Mouse (Mus musculus): ENCODE results near the gene Trim41.

The Trim41 gene

DNA sequence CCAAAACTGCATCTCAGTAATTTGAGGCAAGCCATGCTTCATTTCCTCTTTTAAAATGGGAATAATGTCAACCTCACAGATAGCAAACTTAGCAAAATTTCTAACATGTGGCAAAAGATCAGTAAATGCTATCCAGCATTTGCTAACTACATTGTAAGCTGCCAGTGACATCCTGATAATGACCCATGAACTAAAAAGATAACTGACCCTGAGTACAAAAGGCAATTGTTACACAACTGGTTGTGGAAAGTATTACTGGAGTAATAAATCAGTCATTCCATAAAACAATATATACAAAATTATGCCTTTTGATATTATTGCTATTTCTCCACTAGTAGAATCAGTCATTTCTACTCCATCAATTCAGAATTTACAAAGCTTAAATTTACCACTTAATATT is 3.4 kb downstream of the Trim41 start:
- H3K27me3 ChIP-seq (ENCODE audit: control insufficient read depth, insufficient read depth, low read length, poor library complexity, severe bottlenecking), result no peaks in the 10 kb centered on the region
- peaks cover 1% of the 10 kb centered on the region; the same call in 1 of the 2 replicates for H3K36me3 ChIP-seq (ENCODE audit: control insufficient read depth, insufficient read depth, low read length, poor library complexity, severe bottlenecking)
- no peak for DNase-seq (ENCODE audit: low read depth, low spot score)

DNA sequence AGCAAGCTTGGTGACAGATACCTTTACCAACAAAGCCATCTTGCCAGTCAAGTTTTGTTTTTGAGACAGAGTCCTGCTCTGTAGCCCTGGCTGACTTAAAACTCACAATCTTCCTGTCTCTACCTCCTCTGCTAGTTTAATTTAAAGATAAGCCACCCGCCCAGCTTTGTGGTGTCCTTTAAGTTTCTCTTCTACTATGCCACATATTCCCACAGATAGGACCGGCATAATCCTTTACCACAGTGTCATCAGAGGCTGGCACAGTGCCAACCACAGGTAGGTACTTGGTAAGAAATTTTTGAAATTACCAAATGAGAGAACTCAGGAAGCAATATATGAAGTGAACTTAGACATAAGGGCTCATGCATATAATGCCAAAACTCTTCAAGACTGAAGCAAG is 7.0 kb downstream of the Trim41 start:
- no peak for DNase-seq (ENCODE audit: low read depth, low spot score)
- Histone ChIP-seq H3K27me3 (ENCODE audit: control insufficient read depth, insufficient read depth, low read length, poor library complexity, severe bottlenecking) (no peaks in the 10 kb centered on the region), H3K36me3 (ENCODE audit: control insufficient read depth, insufficient read depth, low read length, poor library complexity, severe bottlenecking) (peaks cover 17% of the 10 kb centered on the region)

DNA sequence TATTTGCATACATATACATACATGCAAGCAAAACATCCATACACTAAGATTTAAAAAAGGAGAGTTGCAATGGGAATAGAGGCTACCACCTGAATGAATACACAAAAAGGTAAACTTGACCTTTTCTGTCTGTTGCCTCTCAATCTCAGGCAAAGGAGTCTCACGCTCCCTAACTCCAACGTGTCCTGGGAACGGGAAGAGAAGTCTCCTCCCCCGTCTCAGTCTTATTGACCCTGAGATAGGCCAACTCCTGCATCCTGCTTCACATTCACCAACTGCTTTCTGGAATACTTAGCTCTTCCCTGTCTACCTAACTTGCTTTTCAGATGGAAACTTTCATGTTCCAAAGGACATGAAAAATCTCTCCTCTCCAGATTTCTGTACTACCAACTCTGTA is 7.7 kb downstream of the Trim41 start:
- no peak for DNase-seq (ENCODE audit: low read depth, low spot score)
- peaks cover 21% of the 10 kb centered on the region for H3K36me3 ChIP-seq (ENCODE audit: control insufficient read depth, insufficient read depth, low read length, poor library complexity, severe bottlenecking)
- no peaks in the 10 kb centered on the region for H3K27me3 ChIP-seq (ENCODE audit: control insufficient read depth, insufficient read depth, low read length, poor library complexity, severe bottlenecking)

DNA sequence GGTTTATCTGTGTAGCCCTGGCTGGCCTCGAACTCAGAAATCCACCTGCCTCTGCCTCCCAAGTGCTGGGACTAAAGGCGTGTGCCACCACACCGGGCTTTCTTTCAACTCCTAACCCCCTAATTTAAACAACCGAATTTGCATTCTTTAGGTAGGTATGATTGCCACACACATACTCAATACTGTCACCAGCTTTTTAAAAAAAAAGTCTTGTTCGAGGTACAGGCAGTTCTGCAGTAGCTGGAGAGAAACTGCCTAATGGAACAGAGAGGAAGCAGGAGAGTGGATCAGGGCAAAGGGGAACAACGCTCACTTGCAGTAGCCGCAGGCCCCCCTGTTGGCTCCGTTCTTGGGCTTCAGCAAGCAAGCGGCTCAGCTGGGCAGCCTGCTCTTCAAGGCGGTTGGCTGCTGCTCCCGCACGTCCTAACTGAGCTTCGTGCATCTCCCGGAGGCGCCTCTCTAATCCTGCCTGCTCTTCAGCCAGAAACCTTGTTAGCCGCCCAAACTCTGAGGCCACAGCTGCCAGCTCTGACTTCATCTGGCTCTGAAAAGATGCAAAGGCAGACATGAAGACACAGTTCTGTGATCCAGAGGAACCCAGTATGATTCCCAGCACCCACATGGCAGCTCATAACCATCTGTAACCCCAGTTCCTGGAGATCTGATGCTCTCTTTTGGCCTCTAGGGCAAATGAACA is 8.3 kb downstream of the Trim41 start:
- H3K36me3 ChIP-seq (ENCODE audit: control insufficient read depth, insufficient read depth, low read length, poor library complexity, severe bottlenecking), result peaks cover 26% of the 10 kb centered on the region
- DNase-seq (ENCODE audit: low read depth, low spot score), result no peak

DNA sequence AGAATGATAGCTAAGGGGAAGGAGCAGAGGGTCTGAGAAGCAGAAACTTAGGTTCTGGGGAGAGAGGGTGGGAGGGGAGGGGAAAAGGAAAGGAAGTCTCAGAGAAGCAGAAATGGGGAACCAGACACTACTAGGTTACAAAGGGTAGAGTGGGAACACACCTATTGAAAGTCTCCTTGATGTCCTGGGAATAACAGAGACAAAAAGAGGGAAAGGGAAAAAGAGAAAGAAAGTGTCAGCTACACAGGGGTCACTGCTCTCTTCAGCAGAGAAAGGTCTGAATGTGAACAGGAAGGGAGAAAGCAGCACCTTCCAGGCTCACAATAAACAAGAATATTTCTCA is 8.9 kb downstream of the Trim41 start:
- Histone ChIP-seq H3K27me3 (ENCODE audit: control insufficient read depth, insufficient read depth, low read length, poor library complexity, severe bottlenecking) (no peaks in the 10 kb centered on the region), H3K36me3 (ENCODE audit: control insufficient read depth, insufficient read depth, low read length, poor library complexity, severe bottlenecking) (peaks cover 29% of the 10 kb centered on the region)
- no peak for DNase-seq (ENCODE audit: low read depth, low spot score)

More for the DNA sequence above, 8.3 kb downstream of the Trim41 start:
- no peaks in the 10 kb centered on the region for H3K27me3 ChIP-seq (ENCODE audit: control insufficient read depth, insufficient read depth, low read length, poor library complexity, severe bottlenecking)

GRCm38 (mm10) chr11:48807563-48808303 is 9.4 kb downstream of the Trim41 start:
- Histone ChIP-seq H3K27me3 (ENCODE audit: control insufficient read depth, insufficient read depth, low read length, poor library complexity, severe bottlenecking) (no peaks in the 10 kb centered on the region), H3K36me3 (ENCODE audit: control insufficient read depth, insufficient read depth, low read length, poor library complexity, severe bottlenecking) (peaks cover 29% of the 10 kb centered on the region)
- DNase-seq (ENCODE audit: low read depth, low spot score), result no peak

DNA sequence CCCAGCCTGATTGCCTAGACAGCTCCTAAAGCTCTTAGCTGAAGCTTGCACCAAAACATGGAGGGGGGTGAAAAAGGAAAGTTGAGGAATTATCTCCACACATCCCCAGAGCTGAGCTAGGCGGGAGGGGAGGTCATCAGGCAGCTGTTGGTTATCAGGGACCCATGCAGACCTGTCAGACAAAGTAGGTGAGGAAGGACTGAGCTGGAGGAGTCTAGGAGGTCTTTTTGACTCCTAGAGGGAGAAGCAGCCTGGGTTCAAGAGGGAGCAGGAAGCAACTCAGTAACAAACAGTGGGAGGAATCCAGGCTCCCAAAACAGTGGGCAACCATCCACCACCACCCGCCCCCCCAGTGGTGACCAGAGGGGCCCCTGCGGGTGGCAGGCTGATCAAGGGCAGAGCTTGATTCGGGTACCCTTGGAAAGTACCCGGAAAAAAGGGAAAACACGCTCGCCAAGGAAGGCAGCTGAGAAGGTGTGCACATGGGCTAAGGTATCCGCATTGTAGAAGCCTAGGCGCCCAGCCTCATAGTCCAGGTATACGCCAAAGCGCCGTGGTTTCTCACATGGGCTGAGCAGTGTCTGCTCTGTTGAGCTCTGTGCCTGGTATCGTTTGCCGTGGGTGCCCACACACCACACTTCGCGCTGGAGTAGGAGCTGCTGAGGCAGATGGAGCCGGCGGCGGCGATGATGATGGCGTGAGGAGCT is 10.1 kb downstream of the Trim41 start:
- Histone ChIP-seq H3K27me3 (ENCODE audit: control insufficient read depth, insufficient read depth, low read length, poor library complexity, severe bottlenecking) (no peaks in the 10 kb centered on the region), H3K36me3 (ENCODE audit: control insufficient read depth, insufficient read depth, low read length, poor library complexity, severe bottlenecking) (peaks cover 36% of the 10 kb centered on the region)
- no peak for DNase-seq (ENCODE audit: low read depth, low spot score)

- no peak for DNase-seq (ENCODE audit: low read depth, low spot score)
- H3K27me3 ChIP-seq (ENCODE audit: control insufficient read depth, insufficient read depth, low read length, poor library complexity, severe bottlenecking), result no peaks in the 10 kb centered on the region
- peaks cover 36% of the 10 kb centered on the region for H3K36me3 ChIP-seq (ENCODE audit: control insufficient read depth, insufficient read depth, low read length, poor library complexity, severe bottlenecking)
Measured at GRCm38 (mm10) chr11:48804922-48805321, 12.2 kb downstream of the Trim41 start.

- DNase-seq (ENCODE audit: low read depth, low spot score), result no peak
- H3K27me3 ChIP-seq (ENCODE audit: control insufficient read depth, insufficient read depth, low read length, poor library complexity, severe bottlenecking), result no peaks in the 10 kb centered on the region
- peaks cover 36% of the 10 kb centered on the region for H3K36me3 ChIP-seq (ENCODE audit: control insufficient read depth, insufficient read depth, low read length, poor library complexity, severe bottlenecking)
Measured at GRCm38 (mm10) chr11:48803988-48804387, 13.2 kb downstream of the Trim41 start.

DNA sequence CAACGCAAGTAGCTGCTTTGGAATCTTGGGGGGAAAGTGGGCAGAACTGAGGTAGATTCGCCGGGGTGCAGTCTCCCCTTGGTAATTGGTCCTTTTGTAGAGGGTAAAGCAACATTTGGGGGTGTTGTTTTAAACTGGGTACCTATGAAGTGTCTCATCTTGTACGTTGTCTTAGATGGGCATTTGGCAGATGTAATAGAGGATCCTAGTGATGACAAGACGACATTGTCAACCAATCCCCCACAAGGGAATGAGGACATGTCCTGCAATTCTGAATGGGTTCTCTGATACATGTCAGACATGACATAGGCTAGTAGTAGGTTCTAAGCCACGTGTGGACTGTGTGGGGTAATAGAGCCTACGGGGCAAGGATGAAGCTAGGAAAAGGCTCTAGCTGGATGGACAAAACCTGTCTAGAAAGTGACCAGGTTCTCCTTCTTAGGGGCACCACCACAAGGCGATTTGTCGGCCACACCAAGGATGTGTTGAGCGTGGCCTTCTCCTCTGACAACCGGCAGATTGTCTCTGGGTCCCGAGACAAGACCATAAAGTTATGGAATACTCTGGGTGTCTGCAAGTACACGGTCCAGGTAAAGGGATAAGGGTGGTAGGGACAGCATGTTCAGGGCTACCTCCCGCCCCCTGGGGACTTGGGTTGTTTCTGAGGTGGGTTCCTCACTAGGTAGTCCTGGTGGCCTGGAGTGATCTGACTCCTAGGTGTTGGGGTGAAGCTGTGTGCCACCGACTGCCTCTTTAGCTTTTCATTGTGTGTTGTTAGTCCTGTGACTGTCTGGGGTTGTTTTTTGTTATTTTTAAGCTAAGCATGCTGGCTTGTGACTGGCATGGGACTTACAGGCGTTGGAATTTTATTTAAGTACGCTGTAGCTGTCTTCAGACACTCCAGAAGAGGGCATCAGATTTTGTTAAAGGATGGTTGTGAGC is 15.1 kb downstream of the Trim41 start:
- DNase-seq (ENCODE audit: low read depth, low spot score), result no peak
- Histone ChIP-seq H3K36me3 (ENCODE audit: control insufficient read depth, insufficient read depth, low read length, poor library complexity, severe bottlenecking) (peaks cover 34% of the 10 kb centered on the region), H3K27me3 (ENCODE audit: control insufficient read depth, insufficient read depth, low read length, poor library complexity, severe bottlenecking) (no peaks in the 10 kb centered on the region)

- peak; percentile 90 for DNase-seq (ENCODE audit: low read depth, low spot score)
- Histone ChIP-seq H3K27me3 (ENCODE audit: control insufficient read depth, insufficient read depth, low read length, poor library complexity, severe bottlenecking) (no peaks in the 10 kb centered on the region), H3K36me3 (ENCODE audit: control insufficient read depth, insufficient read depth, low read length, poor library complexity, severe bottlenecking) (peaks cover 20% of the 10 kb centered on the region)
Measured at GRCm38 (mm10) chr11:48799921-48800701, 17.0 kb downstream of the Trim41 start, which contains the start of gene Rack1. Gene Rack1 (plus strand): TSS chr11:48800332.

DNA sequence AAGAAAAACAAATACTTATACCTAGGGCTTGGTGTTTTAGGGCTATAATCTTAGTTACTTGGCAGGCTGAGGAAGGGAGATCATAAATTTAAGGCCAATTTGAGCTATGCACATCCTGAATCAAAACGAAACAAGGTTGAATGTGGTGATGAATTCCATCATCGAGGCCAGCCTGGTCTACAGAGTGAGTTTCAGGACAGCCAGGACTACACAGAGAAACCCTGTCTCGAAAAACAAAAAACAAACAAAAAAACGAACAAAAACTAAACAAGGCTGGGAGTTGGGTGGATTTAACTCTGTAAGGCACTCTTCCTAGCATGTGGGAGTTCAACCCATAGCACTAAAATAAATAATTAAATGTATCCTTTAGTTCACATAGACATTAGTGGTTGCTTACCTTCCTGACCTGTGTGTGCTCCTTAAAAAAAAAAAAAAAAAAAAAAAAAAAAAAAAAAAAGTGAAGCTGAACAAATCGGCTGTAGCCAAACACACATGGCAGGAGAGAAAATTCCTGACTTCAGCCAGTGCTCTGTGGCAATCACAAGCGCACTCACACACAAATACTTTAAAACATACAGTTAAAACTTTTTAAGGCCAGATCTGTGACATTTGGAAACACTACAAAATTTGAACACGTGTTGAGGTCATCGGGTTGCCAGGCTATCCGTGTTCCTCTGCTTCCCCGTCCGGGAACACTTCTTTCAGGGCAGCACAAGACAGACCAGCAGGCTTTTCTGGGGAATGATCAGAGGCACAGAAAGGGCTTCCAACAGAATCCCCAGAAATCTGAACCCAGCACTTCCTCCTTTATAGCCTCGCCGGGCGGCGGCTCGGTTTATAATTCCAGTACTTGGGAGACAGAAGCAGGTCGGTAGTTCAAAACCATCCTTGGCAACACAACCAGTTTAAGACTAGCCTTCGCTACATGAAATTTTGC is 17.9 kb downstream of the Trim41 start:
- Histone ChIP-seq H3K27me3 (ENCODE audit: control insufficient read depth, insufficient read depth, low read length, poor library complexity, severe bottlenecking) (no peaks in the 10 kb centered on the region), H3K36me3 (ENCODE audit: control insufficient read depth, insufficient read depth, low read length, poor library complexity, severe bottlenecking) (peaks cover 15% of the 10 kb centered on the region)
- DNase-seq (ENCODE audit: low read depth, low spot score), result no peak

- DNase-seq (ENCODE audit: low read depth, low spot score), result no peak
- peaks cover 10% of the 10 kb centered on the region for H3K36me3 ChIP-seq (ENCODE audit: control insufficient read depth, insufficient read depth, low read length, poor library complexity, severe bottlenecking)
- H3K27me3 ChIP-seq (ENCODE audit: control insufficient read depth, insufficient read depth, low read length, poor library complexity, severe bottlenecking), result no peaks in the 10 kb centered on the region
Measured at GRCm38 (mm10) chr11:48798308-48798707, 18.8 kb downstream of the Trim41 start.
